Mouse (Mus musculus) layer of hippocampus, postnatal 10 days (tissue): ENCODE data around the gene 1700034J05Rik. TPM values are rescaled to one million over a fixed set of nuclear protein-coding genes. Genes with fewer than 3 reads are reported as not detected.
A peak's percentile ranks its signal among the peaks of the same experiment; 100 is the strongest.

Experiments
- DNase-seq, 2 experiments: peaks; one replicate each; pipeline ENCODE4 v3.0.0; 2021; ENCODE audit warnings: low spot score in 2 of 2
- total RNA-seq, 2 experiments: library from RNA; stranded (reverse); gene quantifications; 2 replicates each; pipeline ENCODE4 v1.2.3; 2021

The 1700034J05Rik gene
- total RNA-seq, 2 experiments from 2014 or later = not detected

GRCm38 (mm10) chr6:146963396-146964150 is 9.4 kb upstream of the 1700034J05Rik start:
- DNase-seq = no peak

GRCm38 (mm10) chr6:146961832-146962481 is 7.7 kb upstream of the 1700034J05Rik start:
- no peak for DNase-seq

DNA sequence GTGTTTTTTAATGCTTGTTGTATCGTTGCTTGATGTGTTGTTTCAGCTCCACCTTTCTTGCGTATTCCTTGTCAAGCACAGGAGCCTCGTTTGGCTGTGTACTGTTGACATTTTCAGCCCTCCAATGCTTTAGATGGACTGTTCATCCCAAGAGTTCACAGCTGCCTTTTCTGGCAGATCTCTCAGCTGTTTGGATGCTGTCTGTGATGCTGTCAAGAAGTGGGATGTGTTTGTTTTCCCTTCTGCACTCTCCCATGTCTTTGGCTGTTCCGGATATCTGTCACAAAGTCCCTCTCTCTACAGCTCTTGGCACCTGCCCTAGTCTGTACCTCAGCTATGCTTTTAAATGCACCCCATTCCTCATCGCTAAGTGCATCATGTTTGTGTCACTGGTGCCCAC is 6.7 kb upstream of the 1700034J05Rik start:
- no peak for DNase-seq

DNA sequence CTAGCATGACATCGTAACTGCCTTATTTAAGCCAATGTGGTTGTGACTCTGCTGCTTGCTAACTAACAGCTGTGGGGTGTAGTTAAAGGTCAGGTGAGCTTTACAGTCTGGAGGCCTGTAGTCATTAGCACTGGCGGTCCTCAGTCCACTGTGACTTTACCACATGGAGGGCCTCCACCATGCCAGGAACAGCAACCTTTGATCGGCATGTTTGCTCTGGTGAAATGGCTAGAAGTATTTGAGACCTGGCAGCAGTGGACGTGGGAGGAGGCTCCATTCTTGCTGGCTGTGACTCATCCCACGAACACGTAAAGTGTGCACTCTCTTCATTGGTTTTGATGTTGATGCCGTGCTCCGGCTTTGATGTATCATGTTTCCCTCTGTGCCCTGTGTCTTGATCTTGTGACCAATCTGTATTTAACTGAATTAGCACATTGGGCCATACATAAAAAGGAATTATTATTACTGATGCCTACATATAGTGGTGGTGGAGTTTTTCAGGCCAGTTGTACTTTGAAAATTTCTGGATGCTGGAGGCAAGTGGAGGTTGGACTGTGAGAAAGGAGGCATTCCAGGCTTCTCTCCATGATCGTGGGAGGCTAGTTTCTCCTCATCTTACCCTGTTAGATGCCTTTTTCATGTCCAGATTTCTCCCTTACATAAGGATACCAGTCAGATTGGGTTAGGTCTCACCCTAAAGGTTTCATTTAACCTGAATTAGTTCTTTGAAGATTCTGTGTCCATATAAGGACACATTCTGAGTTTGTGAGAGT is 5.9 kb upstream of the 1700034J05Rik start:
- DNase-seq = no peak

- DNase-seq = no peak
These were observed 4.5 kb upstream of the 1700034J05Rik start for GRCm38 (mm10) chr6:146958694-146959093.

DNA sequence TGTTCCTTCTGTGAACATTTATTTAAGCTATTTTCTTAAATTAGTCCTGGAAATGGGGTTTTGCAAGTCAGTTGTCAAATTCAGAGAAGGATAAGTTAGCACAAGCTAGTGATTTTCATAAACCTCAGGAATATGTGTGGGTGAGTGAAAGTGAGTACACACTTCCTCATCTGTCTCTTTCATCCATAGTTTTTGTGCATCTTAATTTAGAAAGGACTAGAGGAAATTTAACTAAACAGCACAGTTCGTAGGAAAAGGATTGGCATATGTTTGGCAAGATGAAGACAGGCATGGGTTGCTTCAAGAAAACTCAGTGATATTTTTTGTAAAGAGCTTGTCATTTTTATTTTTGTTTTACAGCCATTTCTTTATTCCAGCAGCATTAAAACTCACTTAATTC is 2.7 kb upstream of the 1700034J05Rik start:
- no peak for DNase-seq

- peak; percentile 33 to 40 for DNase-seq
These were observed 1.7 kb upstream of the 1700034J05Rik start for GRCm38 (mm10) chr6:146955896-146956295.

DNA sequence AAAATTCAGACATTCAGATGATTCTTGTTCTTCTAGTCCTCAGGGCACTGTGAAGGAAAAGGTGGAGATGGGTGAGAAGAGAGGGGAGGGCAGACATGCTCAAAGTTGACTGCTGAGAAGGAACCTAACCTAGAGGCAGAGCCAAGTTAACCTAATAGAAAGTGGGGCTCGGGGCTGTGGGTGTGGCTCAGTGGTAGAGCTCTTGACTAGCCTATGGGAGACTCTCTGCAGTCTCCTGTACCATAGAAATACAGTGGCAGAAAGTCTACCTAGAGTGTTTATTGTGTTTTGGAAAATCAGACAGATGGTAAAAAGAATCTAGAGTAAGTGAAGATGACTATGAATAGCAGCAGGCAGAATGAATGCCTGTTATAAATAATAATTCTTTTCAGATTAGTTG is 1.3 kb upstream of the 1700034J05Rik start:
- no peak for DNase-seq

- no peak for DNase-seq
These were observed 3.8 kb downstream of the 1700034J05Rik start for GRCm38 (mm10) chr6:146950454-146950832.

GRCm38 (mm10) chr6:146949682-146950453 is 4.4 kb downstream of the 1700034J05Rik start:
- no peak for DNase-seq

GRCm38 (mm10) chr6:146947186-146947585 is 7.0 kb downstream of the 1700034J05Rik start:
- no peak for DNase-seq

DNA sequence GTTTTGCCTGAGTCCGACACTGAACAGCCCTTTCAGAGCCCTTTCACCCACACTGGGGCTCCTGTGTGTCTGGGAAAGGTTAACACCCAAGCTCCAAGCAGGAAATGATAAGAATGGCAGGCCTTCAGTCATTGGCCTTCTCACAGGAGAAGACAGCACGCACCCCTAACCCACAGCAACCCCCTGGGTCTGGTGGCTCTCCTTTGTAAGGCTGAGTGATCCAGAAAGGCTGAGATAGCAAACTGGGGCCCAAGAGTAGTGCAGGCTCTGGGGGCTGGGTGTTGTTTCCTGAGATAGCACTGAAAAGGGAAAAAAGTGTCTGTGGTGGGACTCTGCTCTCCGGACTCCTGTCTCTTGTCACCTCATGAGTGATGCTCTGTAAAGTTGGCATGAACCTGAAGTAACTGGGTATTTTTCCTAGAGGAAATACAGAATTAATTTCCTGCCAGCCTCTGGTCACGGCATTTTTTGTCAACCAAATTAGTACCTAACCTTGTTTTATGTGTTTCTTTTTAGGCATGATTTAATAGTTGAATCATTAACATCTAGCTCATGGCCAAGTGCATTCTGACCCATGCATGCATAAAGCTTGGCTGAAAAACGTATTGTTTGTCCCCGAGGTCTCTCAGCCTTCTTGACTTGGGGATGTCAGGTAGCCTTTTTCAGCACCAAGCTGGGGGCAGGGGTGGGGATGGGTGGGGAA is 7.7 kb downstream of the 1700034J05Rik start:
- no peak for DNase-seq

- no peak for DNase-seq
These were observed 9.4 kb downstream of the 1700034J05Rik start for GRCm38 (mm10) chr6:146944830-146945229.

DNA sequence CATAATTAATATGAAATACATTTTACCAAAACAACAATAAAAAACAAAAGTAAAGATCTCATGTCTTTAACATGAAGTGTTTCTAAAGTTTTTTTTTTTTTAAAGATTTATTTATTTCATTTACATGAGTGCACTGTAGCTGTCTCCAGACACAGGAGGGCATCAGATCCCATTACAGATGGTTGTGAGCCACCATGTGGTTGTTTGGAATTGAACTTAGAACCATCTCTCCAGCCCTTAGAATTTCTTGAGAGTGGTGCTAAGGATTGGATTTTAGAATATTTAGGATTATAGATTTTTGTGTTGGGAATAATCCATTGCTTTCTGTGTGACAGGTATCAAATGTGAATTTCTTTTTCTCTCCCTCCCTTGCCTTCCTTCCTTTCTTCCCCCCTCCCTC is 10.2 kb downstream of the 1700034J05Rik start:
- no peak for DNase-seq

DNA sequence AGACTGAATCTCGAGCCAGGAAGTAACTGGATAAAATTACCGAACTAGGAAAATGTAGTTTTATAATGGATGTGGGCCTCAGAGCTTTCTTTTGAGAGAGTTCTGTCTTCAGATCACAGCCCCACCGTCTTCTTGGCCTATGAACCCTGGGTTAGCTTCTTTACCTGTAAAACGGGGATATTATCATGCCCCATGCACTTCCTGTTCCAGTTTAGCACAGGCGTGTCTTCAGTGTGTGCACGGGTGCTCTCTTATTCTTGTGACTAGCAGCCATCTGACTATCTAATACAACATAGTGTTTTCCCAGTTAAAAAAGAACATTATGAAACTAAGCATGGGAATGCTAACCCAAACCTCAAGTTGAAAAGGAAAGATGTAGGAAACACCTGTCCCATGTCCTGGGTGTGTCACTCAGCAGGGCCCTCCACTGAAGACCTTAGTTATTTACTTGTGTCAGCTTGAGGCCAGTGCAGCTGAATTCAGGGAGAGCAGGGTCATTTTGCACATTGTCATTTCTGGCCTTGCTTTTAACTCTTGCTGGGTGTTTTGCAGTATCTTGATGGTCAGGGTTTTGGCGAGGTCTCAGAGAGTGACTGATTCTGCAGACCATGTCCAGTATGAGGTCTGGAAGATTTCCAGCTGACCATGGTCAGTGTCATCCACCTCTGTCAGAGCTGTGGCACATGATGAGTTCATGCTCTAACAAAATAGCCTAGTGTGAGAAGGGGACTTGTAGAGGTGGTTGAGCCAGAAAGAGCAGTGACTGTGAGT is 12.5 kb downstream of the 1700034J05Rik start:
- no peak for DNase-seq

- DNase-seq = no peak
These were observed 15.2 kb downstream of the 1700034J05Rik start for GRCm38 (mm10) chr6:146939026-146939425.

DNA sequence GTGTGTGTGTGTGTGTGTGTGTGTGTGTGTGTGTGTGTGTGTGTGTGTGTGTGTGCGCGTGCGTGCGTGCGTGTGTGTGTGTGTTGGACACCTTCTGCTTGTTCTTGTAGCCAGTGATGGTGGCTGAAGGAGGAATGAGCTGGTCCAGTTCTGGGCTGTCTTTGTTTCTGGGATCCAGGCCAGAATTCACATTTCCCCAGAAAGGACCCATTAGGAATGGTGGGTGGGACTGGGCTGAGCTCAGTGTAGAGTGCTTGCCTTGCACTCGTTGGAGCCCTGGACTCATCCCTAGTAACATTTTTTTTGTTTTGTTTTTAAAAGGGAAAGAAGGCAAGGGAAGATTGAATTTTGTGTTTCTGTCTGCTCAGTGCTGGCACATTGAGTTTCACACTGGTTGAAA is 18.3 kb downstream of the 1700034J05Rik start:
- peak in 1 of 2 experiments; percentile 32 for DNase-seq

DNA sequence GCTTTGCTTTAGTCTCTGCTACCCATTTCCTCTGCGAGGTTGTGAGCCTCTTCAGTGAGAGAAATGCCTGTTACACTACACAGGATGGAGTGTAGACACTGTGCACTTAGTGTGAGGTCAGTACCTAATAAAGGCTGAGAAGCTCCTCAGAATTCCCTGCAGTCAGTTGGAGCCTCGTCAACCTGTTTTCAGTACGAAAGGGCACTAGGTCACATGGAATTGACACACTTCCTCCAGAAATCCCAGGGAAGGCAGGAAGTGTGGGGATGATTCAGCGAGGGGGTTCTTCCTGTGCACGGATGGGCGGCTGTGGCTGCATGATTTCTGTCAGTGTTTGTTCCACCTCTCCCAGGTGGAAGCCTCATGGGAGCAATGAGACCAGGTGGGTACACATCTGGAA is 21.1 kb downstream of the 1700034J05Rik start:
- no peak for DNase-seq

DNA sequence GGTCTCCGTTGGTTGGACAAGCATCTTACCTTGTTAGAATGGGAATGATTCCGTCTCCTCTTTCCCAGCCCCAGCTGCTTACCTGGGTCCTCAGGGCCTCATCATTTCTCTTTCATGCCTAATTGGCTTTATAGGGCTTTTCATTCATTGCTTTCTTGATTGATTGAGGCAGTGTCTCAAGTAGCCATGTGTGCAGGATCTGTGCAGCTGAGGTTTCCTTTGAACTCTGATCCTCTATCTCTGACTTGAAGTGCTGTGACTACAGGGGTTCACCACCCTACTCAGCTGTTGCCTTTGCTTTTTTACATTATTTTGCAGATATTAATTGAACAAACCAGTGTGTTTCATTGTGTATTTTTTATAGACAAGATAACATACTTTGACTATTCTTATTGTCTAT is 25.2 kb downstream of the 1700034J05Rik start:
- DNase-seq = no peak

DNA sequence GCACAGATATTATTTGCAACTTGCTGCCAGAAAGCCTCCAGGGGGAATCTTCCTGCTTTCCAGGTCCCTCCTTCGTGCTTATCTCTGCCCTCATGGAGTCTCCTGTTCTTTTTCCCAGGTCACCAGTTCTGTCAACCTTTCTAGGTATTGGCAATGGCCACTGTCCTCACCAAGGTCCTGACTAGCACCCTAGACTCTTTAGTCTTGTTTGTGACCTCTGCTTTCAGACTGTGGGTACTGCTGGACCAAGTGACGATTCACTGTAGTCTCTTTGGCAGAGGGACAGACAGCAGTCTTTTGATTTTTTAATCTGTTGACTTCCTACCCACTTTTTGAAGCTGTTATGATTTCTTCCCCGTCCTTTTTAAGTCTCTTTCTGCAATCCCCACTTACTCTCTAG is 26.1 kb downstream of the 1700034J05Rik start:
- no peak for DNase-seq
